Mouse (Mus musculus) liver, embryonic 14.5 days (tissue): ENCODE results near the gene Ksr2. TPM values are rescaled to one million over a fixed set of nuclear protein-coding genes. Genes with fewer than 3 reads are reported as not detected.

Experiments
- ATAC-seq: fragments of 200-750 bp; cut with Nextera tagmentation; 2 replicates; pipeline ENCODE4 v1.8.0; 2017; ENCODE audit warnings: moderate number of reproducible peaks, mild to moderate bottlenecking, moderate library complexity; ENCODE audit not compliant: insufficient read depth
- DNase-seq, 3 experiments: peaks; one replicate each; pipeline ENCODE4 v3.0.0-alpha.2; 2012 to 2013; ENCODE audit warnings: low read depth in 3 of 3, low spot score in 3 of 3
- H3K27ac ChIP-seq: fragments of 300-500 bp; sonication (generic); 2 replicates; pipeline ENCODE4 v1.5.1; 2014; ENCODE audit warnings: moderate library complexity, mild to moderate bottlenecking, control low read depth, inconsistent platforms
- H3K27me3 ChIP-seq: fragments of 300-500 bp; sonication (generic); 2 replicates; pipeline ENCODE4 v1.6.1; 2014; ENCODE audit warnings: mild to moderate bottlenecking, low read length, moderate library complexity; ENCODE audit not compliant: control insufficient read depth, insufficient read depth
- H3K36me3 ChIP-seq: fragments of 300-500 bp; sonication (generic); replicated peaks from 2 replicates; pipeline ENCODE4 v1.6.1; 2014; ENCODE audit warnings: low read depth; ENCODE audit not compliant: control insufficient read depth, insufficient read depth
- H3K4me1 ChIP-seq, 2 experiments: fragments of 200-500 bp in 1 of 2; fragments of 300-500 bp in 1 of 2; sonication (generic) in 1 of 2; replicated peaks; 2 replicates each; pipeline ENCODE4 v1.6.1; 2012 to 2014; ENCODE audit warnings: antibody characterized with exemption in 1 of 2, inconsistent platforms in 1 of 2, low read length in 1 of 2; ENCODE audit not compliant: control insufficient read depth in 2 of 2, insufficient read depth in 2 of 2
- H3K4me2 ChIP-seq: fragments of 300-500 bp; sonication (generic); 2 replicates; pipeline ENCODE4 v1.6.1; 2014; ENCODE audit warnings: low read depth, mild to moderate bottlenecking, control low read depth, moderate library complexity
- H3K4me3 ChIP-seq, 2 experiments: fragments of 200-500 bp in 1 of 2; fragments of 300-500 bp in 1 of 2; sonication (generic) in 1 of 2; 2 replicates each; pipeline ENCODE4 v1.5.1; 2012 to 2014; ENCODE audit warnings: low read depth in 2 of 2, low read length in 2 of 2, mild to moderate bottlenecking in 2 of 2, control low read depth in 1 of 2, inconsistent platforms in 1 of 2, moderate library complexity in 1 of 2; ENCODE audit not compliant: insufficient read depth in 1 of 2
- H3K9ac ChIP-seq: fragments of 300-500 bp; sonication (generic); replicated peaks from 2 replicates; pipeline ENCODE4 v1.6.1; 2014; ENCODE audit warnings: mild to moderate bottlenecking, control low read depth, moderate library complexity
- H3K9me3 ChIP-seq: fragments of 300-500 bp; sonication (generic); 2 replicates; pipeline ENCODE4 v1.6.1; 2016; ENCODE audit warnings: low read length, mixed read lengths; ENCODE audit not compliant: control insufficient read depth
- CTCF ChIP-seq: IDR thresholded peaks from 2 replicates; pipeline ENCODE4 v1.5.1; 2016; ENCODE audit warnings: antibody characterized with exemption, low read depth, control low read depth
- EP300 ChIP-seq: IDR thresholded peaks from 2 replicates; pipeline ENCODE4 v1.6.1; 2016; ENCODE audit warnings: antibody characterized with exemption, low read depth
- WGBS: fragments of 180-500 bp; shearing (Covaris S2); extraction: QIAGEN DNeasy Blood & Tissue Kit; methylation state at CpG from one replicate; pipeline ENCODE4 v1.1.7; 2014; ENCODE audit not compliant: insufficient replicate concordance; 5-methylcytosine and 5-hydroxymethylcytosine counted together
- polyA plus RNA-seq, 2 experiments: library from polyadenylated mRNA; depleted of rRNA in 1 of 2; stranded (reverse) in 1 of 2; unstranded in 1 of 2; fragments of >200 nt; fragmentation: Nextera tagmentation in 1 of 2; extraction: Ambion mirVana in 1 of 2; gene quantifications; 2 replicates each; pipeline versions ENCODE4 v1.2.1 to v1.2.3; 2012 to 2014

Ksr2 gene
- polyA plus RNA-seq, 2 experiments: 0.01 to 0.04 TPM

DNA sequence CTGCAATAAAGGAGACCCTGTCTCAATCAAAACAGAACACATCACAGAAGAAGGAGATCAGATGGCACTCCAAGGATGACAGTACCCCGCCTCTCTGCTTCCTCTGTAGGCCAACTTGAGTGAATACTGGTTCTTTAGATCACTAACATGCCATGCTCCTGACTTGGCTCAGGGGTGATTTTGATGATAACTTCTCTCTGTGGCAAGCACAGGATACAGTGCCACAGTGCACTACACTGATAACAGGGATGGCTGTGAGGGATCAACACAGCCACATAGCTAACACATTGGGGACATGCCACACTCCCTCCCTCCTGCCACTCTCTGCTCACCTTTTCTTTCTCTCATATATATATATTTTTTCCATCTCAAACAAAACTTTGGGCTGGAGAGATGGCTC is 22.9 kb upstream of the Ksr2 start:
- Histone ChIP-seq H3K4me2 (no peak overlapping the region), H3K27me3 (no peaks in the 10 kb centered on the region), H3K9me3 (no peaks in the 10 kb centered on the region; the same call in 1 of the 2 replicates), H3K36me3 (0 out of 2 replicates have a peak, but pooled peaks cover 2% of the 10 kb centered on the region), H3K4me3 (no peak overlapping the region), H3K27ac (no peak overlapping the region), H3K4me1 (peaks cover 0 to 9% of the 10 kb centered on the region in 2 experiments; a peak in 3 of 4 replicates), H3K9ac (no peak overlapping the region)
- DNase-seq: no peak
- no peak for ATAC-seq
- TF ChIP-seq CTCF: no peak
- TF ChIP-seq EP300: no peak
- WGBS: 34% methylated on average over 1 of the region's 1 CpGs

DNA sequence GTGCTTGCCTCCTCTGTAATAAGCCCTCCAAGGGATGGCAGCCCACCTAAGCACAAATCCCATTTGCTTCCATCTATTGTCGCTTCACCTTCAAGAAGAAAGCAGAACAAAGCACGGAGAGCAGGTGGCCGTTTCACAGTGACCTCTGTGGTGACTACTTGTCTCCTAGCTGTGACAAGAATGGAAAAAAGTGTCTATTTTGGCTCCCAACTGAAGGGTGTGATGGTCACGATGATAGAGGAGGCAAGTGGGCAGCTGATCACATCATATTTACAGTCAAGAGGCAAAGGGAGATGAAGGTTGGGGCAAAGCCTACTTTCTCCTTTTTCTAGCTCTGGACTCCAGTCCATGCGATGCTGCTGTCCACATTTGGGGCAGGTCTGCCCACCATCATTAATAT is 18.0 kb upstream of the Ksr2 start:
- no peak for DNase-seq
- Histone ChIP-seq H3K4me3 (no peak overlapping the region), H3K4me2 (no peak overlapping the region), H3K36me3 (no peaks in the 10 kb centered on the region), H3K27ac (no peak overlapping the region), H3K9ac (no peak overlapping the region), H3K27me3 (no peaks in the 10 kb centered on the region), H3K9me3 (no peaks in the 10 kb centered on the region; the same call in 1 of the 2 replicates), H3K4me1 (peaks cover 0 to 12% of the 10 kb centered on the region in 2 experiments; a peak in 2 of 4 replicates)
- no peak for ATAC-seq
- WGBS: 64% methylated on average over 5 of the region's 5 CpGs
- no peak for TF ChIP-seq EP300
- TF ChIP-seq CTCF: no peak

DNA sequence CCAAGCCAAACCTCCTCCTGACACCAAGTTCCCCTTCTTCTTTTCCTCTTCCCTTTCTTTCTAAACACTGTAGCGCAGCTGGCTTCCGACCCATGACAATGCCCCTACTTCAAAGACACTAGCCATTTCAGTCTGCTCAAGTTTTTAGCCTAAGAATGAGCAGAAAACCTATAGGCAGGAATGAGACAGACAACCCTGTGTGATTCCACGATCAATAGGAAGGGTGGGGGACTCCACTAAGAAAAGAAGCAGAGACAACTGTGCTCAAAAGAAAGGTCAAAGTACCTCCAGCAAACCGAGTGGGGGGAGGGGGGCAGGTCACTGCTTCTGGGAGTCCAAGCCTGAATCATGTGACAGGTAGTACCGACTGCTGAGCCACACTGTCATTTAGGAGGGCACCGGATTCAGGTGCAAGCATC is 17.2 kb upstream of the Ksr2 start:
- Histone ChIP-seq H3K27ac (no peak overlapping the region), H3K27me3 (no peaks in the 10 kb centered on the region), H3K9ac (no peak overlapping the region), H3K4me1 (peaks cover 0 to 12% of the 10 kb centered on the region in 2 experiments; a peak in 2 of 4 replicates), H3K36me3 (no peaks in the 10 kb centered on the region), H3K9me3 (no peaks in the 10 kb centered on the region; the same call in 1 of the 2 replicates), H3K4me2 (no peak overlapping the region), H3K4me3 (no peak overlapping the region)
- ATAC-seq (no peak), DNase-seq (no peak)
- WGBS: 38% methylated on average over 6 of the region's 6 CpGs
- no peak for TF ChIP-seq EP300
- TF ChIP-seq CTCF: no peak

DNA sequence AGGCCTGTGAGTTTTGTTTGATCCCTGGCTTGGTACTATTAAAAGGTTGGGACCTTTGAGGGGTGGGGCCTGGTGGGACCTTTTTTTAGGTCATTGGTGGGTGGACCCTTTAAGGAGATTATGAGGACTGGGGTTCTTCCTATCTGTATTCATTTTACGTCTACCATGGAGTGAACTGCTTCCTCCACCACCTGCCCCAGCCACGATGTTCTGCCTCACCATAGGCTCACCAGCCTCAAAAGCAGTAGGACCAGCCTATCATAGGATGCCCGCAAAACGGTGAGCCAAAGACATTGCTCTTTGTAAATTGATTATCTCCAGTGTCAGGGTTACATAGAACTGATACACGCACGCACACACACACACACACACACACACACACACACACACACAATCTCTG is 16.4 kb upstream of the Ksr2 start:
- ATAC-seq (no peak), DNase-seq (no peak)
- TF ChIP-seq CTCF: no peak
- no peak for TF ChIP-seq EP300
- Histone ChIP-seq H3K27me3 (no peaks in the 10 kb centered on the region), H3K4me2 (no peak overlapping the region), H3K9ac (no peak overlapping the region), H3K4me3 (no peak overlapping the region), H3K27ac (no peak overlapping the region), H3K36me3 (no peaks in the 10 kb centered on the region), H3K9me3 (no peaks in the 10 kb centered on the region; the same call in 1 of the 2 replicates), H3K4me1 (peaks cover 0 to 12% of the 10 kb centered on the region in 2 experiments; a peak in 2 of 4 replicates)
- WGBS: 46% methylated on average over 6 of the region's 6 CpGs

DNA sequence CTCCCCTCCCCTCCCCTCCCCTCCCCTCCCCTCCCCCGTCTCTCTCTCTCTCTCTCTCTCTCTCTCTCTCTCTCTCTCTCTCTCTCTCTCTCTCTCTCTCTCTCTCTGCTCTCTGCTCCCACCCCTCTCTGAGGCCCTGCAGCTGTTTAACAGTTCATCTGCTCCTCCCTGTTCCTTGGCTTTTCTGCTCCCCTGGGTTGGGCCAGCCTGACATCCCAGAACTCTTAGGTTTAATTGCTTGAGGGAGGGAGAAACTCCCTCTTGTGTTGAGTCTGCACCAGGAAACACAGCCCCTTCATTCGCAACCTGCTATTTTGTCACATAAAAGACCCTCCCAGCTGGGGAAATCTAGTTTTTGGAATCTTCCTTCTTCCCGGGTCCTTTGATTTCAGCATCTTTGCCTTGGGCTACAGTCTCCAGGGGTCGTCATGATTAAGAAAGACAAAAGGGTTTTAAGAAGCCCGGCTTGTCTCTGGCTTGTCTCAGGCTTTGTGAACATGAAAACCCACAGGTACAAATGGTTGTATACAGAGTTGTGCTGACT is 15.7 kb upstream of the Ksr2 start:
- TF ChIP-seq EP300 (no peak), CTCF (no peak)
- Histone ChIP-seq H3K27me3 (no peaks in the 10 kb centered on the region), H3K27ac (no peak overlapping the region), H3K4me1 (peaks cover 0 to 12% of the 10 kb centered on the region in 2 experiments; a peak in 2 of 4 replicates), H3K9ac (no peak overlapping the region), H3K9me3 (no peaks in the 10 kb centered on the region; the same call in 1 of the 2 replicates), H3K4me2 (no peak overlapping the region), H3K36me3 (no peaks in the 10 kb centered on the region), H3K4me3 (no peak overlapping the region)
- WGBS: 64% methylated on average over 4 of the region's 5 CpGs
- ATAC-seq (no peak), DNase-seq (no peak)
